Mouse (Mus musculus): Measurements from ENCODE around the gene Tmem189. TPM values are rescaled to one million over a fixed set of nuclear protein-coding genes. Genes with fewer than 3 reads are reported as not detected.

The Tmem189 gene
- polyA plus RNA-seq, 1 experiment from 2014 or later: 64.6 TPM

GRCm38 (mm10) chr2:167696143-167696542, 6.5 kb upstream of the Tmem189 start:
- TF ChIP-seq CTCF (IDR thresholded peaks at IDR 0.05; ENCODE audit: low read depth): no peak
- no peaks in the 10 kb centered on the region for H3K36me3 ChIP-seq (ENCODE audit: insufficient read depth, low read length)
- H3K27ac ChIP-seq: peak overlapping the region; percentile 31; the same call in 1 of the 2 replicates
- 50% methylated on average over 7 of the region's 7 CpGs for WGBS
- no peak; the same call in 1 of the 2 replicates for ATAC-seq (replicated peaks; ENCODE audit: low FRiP score, low read depth)
- H3K4me1 ChIP-seq (replicated peaks; ENCODE audit: insufficient read depth, low read length): peaks cover 4% of the 10 kb centered on the region; the same call in 1 of the 2 replicates
- no peak overlapping the region for H3K4me2 ChIP-seq (ENCODE audit: low read length)
- no peak for DNase-seq (ENCODE audit: low spot score)
- H3K9me3 ChIP-seq (replicated peaks; ENCODE audit: low read length): no peaks in the 10 kb centered on the region
- H3K27me3 ChIP-seq (ENCODE audit: insufficient read depth, low read length): no peaks in the 10 kb centered on the region
- H3K9ac ChIP-seq (ENCODE audit: low read depth, low read length): 0 out of 2 replicates have a peak overlapping the region, but pooled peaks have one; percentile 37
- H3K4me3 ChIP-seq (replicated peaks; ENCODE audit: low read depth, low read length): no peak overlapping the region

GRCm38 (mm10) chr2:167695491-167695890, 5.9 kb upstream of the Tmem189 start:
- no peak for ATAC-seq (replicated peaks; ENCODE audit: low FRiP score, low read depth)
- no peak for TF ChIP-seq CTCF (IDR thresholded peaks at IDR 0.05; ENCODE audit: low read depth)
- Histone ChIP-seq H3K4me2 (ENCODE audit: low read length) (no peak overlapping the region), H3K36me3 (ENCODE audit: insufficient read depth, low read length) (no peaks in the 10 kb centered on the region), H3K9me3 (replicated peaks; ENCODE audit: low read length) (no peaks in the 10 kb centered on the region), H3K9ac (ENCODE audit: low read depth, low read length) (no peak overlapping the region), H3K4me1 (replicated peaks; ENCODE audit: insufficient read depth, low read length) (peaks cover 5% of the 10 kb centered on the region; the same call in 1 of the 2 replicates), H3K27ac (no peak overlapping the region), H3K4me3 (replicated peaks; ENCODE audit: low read depth, low read length) (no peak overlapping the region), H3K27me3 (ENCODE audit: insufficient read depth, low read length) (no peaks in the 10 kb centered on the region)
- DNase-seq (ENCODE audit: low spot score): no peak
- 78% methylated on average over 14 of the region's 14 CpGs for WGBS

GRCm38 (mm10) chr2:167694963-167695362, 5.3 kb upstream of the Tmem189 start:
- Histone ChIP-seq H3K27ac (no peak overlapping the region), H3K9ac (ENCODE audit: low read depth, low read length) (no peak overlapping the region), H3K27me3 (ENCODE audit: insufficient read depth, low read length) (no peaks in the 10 kb centered on the region), H3K36me3 (ENCODE audit: insufficient read depth, low read length) (no peaks in the 10 kb centered on the region), H3K9me3 (replicated peaks; ENCODE audit: low read length) (no peaks in the 10 kb centered on the region), H3K4me2 (ENCODE audit: low read length) (no peak overlapping the region), H3K4me1 (replicated peaks; ENCODE audit: insufficient read depth, low read length) (peaks cover 7% of the 10 kb centered on the region; the same call in 1 of the 2 replicates), H3K4me3 (replicated peaks; ENCODE audit: low read depth, low read length) (no peak overlapping the region)
- ATAC-seq (replicated peaks; ENCODE audit: low FRiP score, low read depth): no peak
- 95% methylated on average over 7 of the region's 7 CpGs for WGBS
- DNase-seq (ENCODE audit: low spot score): no peak
- no peak for TF ChIP-seq CTCF (IDR thresholded peaks at IDR 0.05; ENCODE audit: low read depth)

- 50% methylated on average over 1 of the region's 1 CpGs for WGBS
- H3K36me3 ChIP-seq (ENCODE audit: insufficient read depth, low read length): no peaks in the 10 kb centered on the region
Measured at GRCm38 (mm10) chr2:167694244-167694643, 4.6 kb upstream of the Tmem189 start.

GRCm38 (mm10) chr2:167693540-167693939, 3.9 kb upstream of the Tmem189 start:
- Histone ChIP-seq H3K4me3 (replicated peaks; ENCODE audit: low read depth, low read length) (no peak overlapping the region), H3K4me2 (ENCODE audit: low read length) (no peak overlapping the region), H3K36me3 (ENCODE audit: insufficient read depth, low read length) (no peaks in the 10 kb centered on the region), H3K27ac (no peak overlapping the region), H3K27me3 (ENCODE audit: insufficient read depth, low read length) (no peaks in the 10 kb centered on the region), H3K4me1 (replicated peaks; ENCODE audit: insufficient read depth, low read length) (peaks cover 7% of the 10 kb centered on the region; the same call in 1 of the 2 replicates), H3K9me3 (replicated peaks; ENCODE audit: low read length) (no peaks in the 10 kb centered on the region), H3K9ac (ENCODE audit: low read depth, low read length) (no peak overlapping the region)
- DNase-seq (ENCODE audit: low spot score): no peak
- TF ChIP-seq CTCF (IDR thresholded peaks at IDR 0.05; ENCODE audit: low read depth): no peak
- 89% methylated on average over 2 of the region's 2 CpGs for WGBS
- no peak for ATAC-seq (replicated peaks; ENCODE audit: low FRiP score, low read depth)

More at GRCm38 (mm10) chr2:167694244-167694643, 4.6 kb upstream of the Tmem189 start:
- Histone ChIP-seq H3K4me2 (ENCODE audit: low read length) (no peak overlapping the region), H3K4me3 (replicated peaks; ENCODE audit: low read depth, low read length) (no peak overlapping the region), H3K27me3 (ENCODE audit: insufficient read depth, low read length) (no peaks in the 10 kb centered on the region), H3K27ac (no peak overlapping the region), H3K4me1 (replicated peaks; ENCODE audit: insufficient read depth, low read length) (peaks cover 7% of the 10 kb centered on the region; the same call in 1 of the 2 replicates), H3K9ac (ENCODE audit: low read depth, low read length) (no peak overlapping the region), H3K9me3 (replicated peaks; ENCODE audit: low read length) (no peaks in the 10 kb centered on the region)
- no peak for TF ChIP-seq CTCF (IDR thresholded peaks at IDR 0.05; ENCODE audit: low read depth)
- DNase-seq (ENCODE audit: low spot score) (no peak), ATAC-seq (replicated peaks; ENCODE audit: low FRiP score, low read depth) (no peak)

GRCm38 (mm10) chr2:167692831-167693230, 3.2 kb upstream of the Tmem189 start:
- DNase-seq (ENCODE audit: low spot score) (no peak), ATAC-seq (replicated peaks; ENCODE audit: low FRiP score, low read depth) (no peak)
- H3K36me3 ChIP-seq (ENCODE audit: insufficient read depth, low read length): no peaks in the 10 kb centered on the region
- no peaks in the 10 kb centered on the region for H3K27me3 ChIP-seq (ENCODE audit: insufficient read depth, low read length)
- H3K9me3 ChIP-seq (replicated peaks; ENCODE audit: low read length): no peaks in the 10 kb centered on the region
- 53% methylated on average over 3 of the region's 3 CpGs for WGBS
- H3K4me3 ChIP-seq (replicated peaks; ENCODE audit: low read depth, low read length): no peak overlapping the region
- no peak overlapping the region for H3K4me2 ChIP-seq (ENCODE audit: low read length)
- H3K9ac ChIP-seq (ENCODE audit: low read depth, low read length): no peak overlapping the region
- H3K4me1 ChIP-seq (replicated peaks; ENCODE audit: insufficient read depth, low read length): peaks cover 7% of the 10 kb centered on the region; the same call in 1 of the 2 replicates
- no peak overlapping the region for H3K27ac ChIP-seq
- no peak for TF ChIP-seq CTCF (IDR thresholded peaks at IDR 0.05; ENCODE audit: low read depth)
